Mouse (Mus musculus) limb, embryonic 11.5 days (tissue): ENCODE measurements around the gene Ush1g. TPM values are rescaled to one million over a fixed set of nuclear protein-coding genes. Genes with fewer than 3 reads are reported as not detected.

Experiments used
- ATAC-seq: fragments of 200-750 bp; cut with Nextera tagmentation; 2 replicates; pipeline ENCODE4 v1.8.0; 2017; ENCODE audit warnings: low read depth; ENCODE audit not compliant: insufficient number of reproducible peaks, low FRiP score, low TSS enrichment
- DNase-seq: peaks from one replicate; pipeline ENCODE4 v3.0.0-alpha.2; 2015; ENCODE audit warnings: low spot score
- H3K27ac ChIP-seq: fragments of 300-500 bp; sonication (generic); replicated peaks from 2 replicates; pipeline ENCODE4 v1.5.1; 2014; ENCODE audit warnings: low read depth, mild to moderate bottlenecking, low read length
- H3K27me3 ChIP-seq: fragments of 300-500 bp; sonication (generic); 2 replicates; pipeline ENCODE4 v1.6.1; 2014; ENCODE audit warnings: mild to moderate bottlenecking, low read length, mixed read lengths; ENCODE audit not compliant: control insufficient read depth, insufficient read depth
- H3K36me3 ChIP-seq: fragments of 300-500 bp; sonication (generic); 2 replicates; pipeline ENCODE4 v1.6.1; 2014; ENCODE audit warnings: mild to moderate bottlenecking, low read length, moderate library complexity, mixed read lengths; ENCODE audit not compliant: control insufficient read depth, insufficient read depth
- H3K4me1 ChIP-seq: fragments of 300-500 bp; sonication (generic); 2 replicates; pipeline ENCODE4 v1.6.1; 2014; ENCODE audit warnings: low read length, mixed read lengths; ENCODE audit not compliant: control insufficient read depth, insufficient read depth
- H3K4me2 ChIP-seq: fragments of 300-500 bp; sonication (generic); 2 replicates; pipeline ENCODE4 v1.6.1; 2014; ENCODE audit warnings: low read depth, mild to moderate bottlenecking, moderate library complexity; ENCODE audit not compliant: severe bottlenecking
- H3K4me3 ChIP-seq: fragments of 300-500 bp; sonication (generic); 2 replicates; pipeline ENCODE4 v1.5.1; 2014; ENCODE audit warnings: low read depth, low read length
- H3K9ac ChIP-seq: fragments of 300-500 bp; sonication (generic); 2 replicates; pipeline ENCODE4 v1.6.1; 2014; ENCODE audit warnings: mild to moderate bottlenecking, low read length
- H3K9me3 ChIP-seq: fragments of 300-500 bp; sonication (generic); 2 replicates; pipeline ENCODE4 v1.6.1; 2016; ENCODE audit warnings: low read length; ENCODE audit not compliant: control insufficient read depth
- WGBS: fragments of 180-500 bp; shearing (Covaris S2); extraction: QIAGEN DNeasy Blood & Tissue Kit; methylation state at CpG from one replicate; pipeline ENCODE4 v1.1.7; 2014; 5-methylcytosine and 5-hydroxymethylcytosine counted together
- polyA plus RNA-seq: library from polyadenylated mRNA; unstranded; fragments of >200 nt; fragmentation: Nextera tagmentation; extraction: Ambion mirVana; gene quantifications from 2 replicates; pipeline ENCODE4 v1.2.1, GENCODE M21; 2014

Ush1g gene
- polyA plus RNA-seq, 1 experiment from 2014 or later, result not detected

- H3K9me3 ChIP-seq, result no peaks in the 10 kb centered on the region
- DNase-seq (no peak), ATAC-seq (no peak)
- no peak overlapping the region for H3K27ac ChIP-seq
- H3K4me3 ChIP-seq, result no peak overlapping the region
- no peaks in the 10 kb centered on the region for H3K27me3 ChIP-seq
- WGBS, result 94% methylated on average over 1 of the region's 1 CpGs
- H3K4me1 ChIP-seq, result no peaks in the 10 kb centered on the region
- no peaks in the 10 kb centered on the region for H3K36me3 ChIP-seq
- H3K4me2 ChIP-seq, result no peak overlapping the region
- H3K9ac ChIP-seq, result no peak overlapping the region
These were observed 31.5 kb downstream of the Ush1g start for GRCm38 (mm10) chr11:115290314-115290713.

DNA sequence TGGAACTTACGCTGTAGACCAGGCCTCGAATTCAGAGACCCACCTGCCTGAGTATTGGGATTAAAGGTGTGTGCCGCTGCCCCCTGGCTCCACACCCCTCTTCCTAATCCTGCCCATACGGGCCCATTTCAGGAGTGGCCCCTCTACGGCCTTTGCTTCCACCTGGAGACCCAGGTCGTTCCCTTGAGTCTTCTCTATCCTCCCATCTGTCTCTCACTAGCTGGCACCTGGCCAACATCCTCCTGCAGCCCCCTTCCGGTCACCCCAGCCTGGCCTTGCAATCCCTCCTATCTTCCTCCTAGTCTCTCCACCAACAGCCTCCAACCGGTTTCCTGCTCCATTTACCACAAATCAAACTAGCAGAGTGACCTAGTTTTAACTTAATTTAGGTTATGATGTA lies 32.0 kb downstream of the Ush1g start:
- H3K9me3 ChIP-seq, result no peaks in the 10 kb centered on the region
- no peak overlapping the region for H3K4me2 ChIP-seq
- no peak overlapping the region for H3K27ac ChIP-seq
- no peak overlapping the region for H3K9ac ChIP-seq
- no peak overlapping the region for H3K4me3 ChIP-seq
- DNase-seq (no peak), ATAC-seq (no peak)
- 81% methylated on average over 8 of the region's 8 CpGs for WGBS
- H3K36me3 ChIP-seq, result no peaks in the 10 kb centered on the region
- H3K4me1 ChIP-seq, result no peaks in the 10 kb centered on the region
- H3K27me3 ChIP-seq, result no peaks in the 10 kb centered on the region

GRCm38 (mm10) chr11:115288305-115288704 lies 33.5 kb downstream of the Ush1g start:
- ATAC-seq (no peak), DNase-seq (no peak)
- Histone ChIP-seq H3K4me1 (no peaks in the 10 kb centered on the region), H3K4me3 (no peak overlapping the region), H3K36me3 (no peaks in the 10 kb centered on the region), H3K4me2 (no peak overlapping the region), H3K9me3 (no peaks in the 10 kb centered on the region), H3K27ac (no peak overlapping the region), H3K27me3 (no peaks in the 10 kb centered on the region), H3K9ac (no peak overlapping the region)
- 86% methylated on average over 2 of the region's 2 CpGs for WGBS

- Histone ChIP-seq H3K4me2 (no peak overlapping the region), H3K27ac (no peak overlapping the region), H3K4me1 (no peaks in the 10 kb centered on the region), H3K27me3 (no peaks in the 10 kb centered on the region), H3K9me3 (no peaks in the 10 kb centered on the region), H3K36me3 (no peaks in the 10 kb centered on the region), H3K4me3 (no peak overlapping the region), H3K9ac (no peak overlapping the region)
- DNase-seq (no peak), ATAC-seq (no peak)
- 86% methylated on average over 5 of the region's 5 CpGs for WGBS
These were observed 34.5 kb downstream of the Ush1g start for GRCm38 (mm10) chr11:115287386-115287785.

DNA sequence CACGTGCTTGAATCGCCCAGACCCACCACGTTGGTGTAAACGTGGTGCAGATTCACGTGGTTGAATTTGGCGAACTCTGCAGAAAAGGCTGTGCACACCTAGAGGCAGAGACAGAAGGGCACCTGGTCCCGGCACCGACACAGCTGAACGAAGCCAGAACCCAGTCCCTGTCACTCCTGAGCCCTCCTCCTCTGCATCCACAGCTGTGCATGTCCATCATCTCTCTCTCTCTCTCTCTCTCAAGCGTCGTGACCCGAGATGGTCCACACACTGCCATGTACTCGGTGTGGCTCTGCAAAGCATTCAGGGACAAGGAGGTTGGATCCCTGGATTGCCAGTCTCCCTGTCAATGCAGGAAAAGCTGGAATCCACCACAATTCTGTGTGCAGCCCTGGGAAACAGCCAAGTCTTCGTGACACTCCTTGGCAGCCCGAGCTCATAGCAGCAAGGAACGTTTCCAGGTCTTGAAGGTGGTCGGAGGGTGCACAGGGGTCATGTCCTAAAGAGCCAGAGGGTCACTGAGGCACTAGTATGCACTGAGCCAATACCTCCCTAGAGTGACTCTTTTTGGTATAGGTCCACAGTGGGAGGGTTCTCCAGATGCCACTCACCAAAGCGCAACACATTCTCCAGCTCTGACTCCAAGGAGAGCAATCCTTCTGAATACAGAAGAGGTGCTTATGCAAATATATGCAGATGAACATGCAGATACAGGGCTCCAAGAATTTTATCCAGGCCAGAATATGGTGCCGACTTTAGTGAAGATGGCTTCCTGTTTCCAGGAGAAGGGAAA lies 35.4 kb downstream of the Ush1g start:
- no peak overlapping the region for H3K4me3 ChIP-seq
- no peaks in the 10 kb centered on the region for H3K27me3 ChIP-seq
- no peak overlapping the region for H3K4me2 ChIP-seq
- ATAC-seq (no peak), DNase-seq (no peak)
- no peaks in the 10 kb centered on the region for H3K36me3 ChIP-seq
- H3K27ac ChIP-seq, result no peak overlapping the region
- H3K9ac ChIP-seq, result no peak overlapping the region
- no peaks in the 10 kb centered on the region for H3K9me3 ChIP-seq
- 78% methylated on average over 19 of the region's 19 CpGs for WGBS
- H3K4me1 ChIP-seq, result no peaks in the 10 kb centered on the region

- no peak overlapping the region for H3K27ac ChIP-seq
- H3K9me3 ChIP-seq, result no peaks in the 10 kb centered on the region
- H3K27me3 ChIP-seq, result no peaks in the 10 kb centered on the region
- no peak overlapping the region for H3K4me3 ChIP-seq
- 75% methylated on average over 4 of the region's 4 CpGs for WGBS
- H3K9ac ChIP-seq, result no peak overlapping the region
- H3K4me1 ChIP-seq, result no peaks in the 10 kb centered on the region
- H3K36me3 ChIP-seq, result no peaks in the 10 kb centered on the region
- DNase-seq (no peak), ATAC-seq (no peak)
- no peak overlapping the region for H3K4me2 ChIP-seq
These were observed 36.6 kb downstream of the Ush1g start for GRCm38 (mm10) chr11:115285282-115285681.

DNA sequence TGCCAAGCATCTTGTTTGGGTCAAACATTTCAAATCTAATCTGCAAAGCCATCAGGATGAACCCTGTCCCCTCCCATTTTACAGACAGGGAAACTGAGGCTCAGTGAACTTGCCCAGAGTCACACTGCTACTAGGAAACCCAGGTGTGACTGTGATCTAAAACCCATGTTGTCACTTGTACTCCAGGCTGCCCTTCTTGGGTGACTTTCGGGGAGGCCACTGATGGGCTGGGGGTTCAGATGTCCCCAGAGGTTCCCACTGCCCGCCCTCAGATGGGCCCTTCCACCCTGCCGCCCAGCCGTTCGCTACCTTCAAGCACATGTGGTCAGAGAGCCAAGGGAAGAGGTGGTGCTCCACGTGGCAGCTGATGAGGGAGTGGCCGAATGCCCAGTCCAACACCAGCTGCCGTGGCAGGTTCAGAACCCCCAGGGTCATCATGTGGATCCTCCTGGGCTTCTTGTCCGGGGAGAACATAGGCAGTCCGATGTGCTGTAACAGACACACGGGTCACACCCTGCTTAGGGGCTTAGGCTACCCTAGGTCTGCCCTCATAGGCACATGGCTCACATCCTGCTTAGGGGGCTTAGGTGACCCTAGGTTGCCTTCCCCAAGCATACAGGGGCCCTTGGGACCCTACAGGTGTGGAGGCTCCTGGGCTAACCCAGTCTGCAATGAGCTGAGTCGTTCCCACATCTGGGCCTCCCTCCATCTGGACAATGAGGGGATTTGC lies 37.8 kb downstream of the Ush1g start:
- ATAC-seq (no peak), DNase-seq (no peak)
- 84% methylated on average over 12 of the region's 12 CpGs for WGBS
- Histone ChIP-seq H3K36me3 (no peaks in the 10 kb centered on the region), H3K4me1 (no peaks in the 10 kb centered on the region), H3K9me3 (no peaks in the 10 kb centered on the region), H3K4me2 (no peak overlapping the region), H3K27ac (no peak overlapping the region), H3K9ac (no peak overlapping the region), H3K27me3 (no peaks in the 10 kb centered on the region), H3K4me3 (no peak overlapping the region)

- H3K27me3 ChIP-seq, result no peaks in the 10 kb centered on the region
- DNase-seq, result no peak
- no peak overlapping the region for H3K4me3 ChIP-seq
- 72% methylated on average over 9 of the region's 9 CpGs for WGBS
- H3K4me2 ChIP-seq, result no peak overlapping the region
- no peak for ATAC-seq
- H3K9ac ChIP-seq, result no peak overlapping the region
- H3K27ac ChIP-seq, result no peak overlapping the region
- H3K9me3 ChIP-seq, result no peaks in the 10 kb centered on the region
- H3K36me3 ChIP-seq, result no peaks in the 10 kb centered on the region
- H3K4me1 ChIP-seq, result no peaks in the 10 kb centered on the region
These were observed 38.4 kb downstream of the Ush1g start for GRCm38 (mm10) chr11:115283486-115283765.
